Mouse (Mus musculus) testis, adult 2 months (tissue): ENCODE data around the gene Harbi1. TPM values are rescaled to one million over a fixed set of nuclear protein-coding genes. Genes with fewer than 3 reads are reported as not detected.

Experiments used
- H3K27ac ChIP-seq: fragments of 200-500 bp; 2 replicates; pipeline ENCODE4 v1.5.1; 2012; ENCODE audit warnings: low read depth, low read length; ENCODE audit not compliant: control insufficient read depth, insufficient read depth
- H3K27me3 ChIP-seq: fragments of 200-500 bp; 2 replicates; pipeline ENCODE4 v1.6.1; 2012; ENCODE audit warnings: mild to moderate bottlenecking, low read length, moderate library complexity; ENCODE audit not compliant: control insufficient read depth, insufficient read depth
- H3K36me3 ChIP-seq: fragments of 200-500 bp; 2 replicates; pipeline ENCODE4 v1.6.1; 2012; ENCODE audit warnings: mild to moderate bottlenecking, low read length; ENCODE audit not compliant: control insufficient read depth, insufficient read depth
- H3K4me1 ChIP-seq: fragments of 200-500 bp; 2 replicates; pipeline ENCODE4 v1.6.1; 2012; ENCODE audit warnings: low read length; ENCODE audit not compliant: control insufficient read depth, insufficient read depth
- H3K4me3 ChIP-seq: fragments of 200-500 bp; 2 replicates; pipeline ENCODE4 v1.5.1; 2012; ENCODE audit warnings: low read depth, mild to moderate bottlenecking, low read length, moderate library complexity, mixed read lengths; ENCODE audit not compliant: control insufficient read depth
- CTCF ChIP-seq: fragments of 200-500 bp; IDR thresholded peaks from 2 replicates; pipeline ENCODE4 v1.5.1; 2012; ENCODE audit warnings: low read depth, mild to moderate bottlenecking, inconsistent platforms, low read length, moderate library complexity; ENCODE audit not compliant: control insufficient read depth, insufficient read depth, insufficient replicate concordance
- POLR2A ChIP-seq: fragments of 200-500 bp; IDR thresholded peaks from 2 replicates; pipeline ENCODE4 v1.6.1; 2012; ENCODE audit warnings: low read depth, mild to moderate bottlenecking, inconsistent platforms, low read length, moderate library complexity; ENCODE audit not compliant: control insufficient read depth
- polyA plus RNA-seq: library from polyadenylated mRNA; depleted of rRNA; stranded (reverse); fragments of >200 nt; gene quantifications from 2 replicates; pipeline ENCODE4 v1.2.3, GENCODE M21; 2012

Harbi1 gene
- polyA plus RNA-seq, 1 experiment = 3.3 TPM

- no peaks in the 10 kb centered on the region for H3K4me1 ChIP-seq
- TF ChIP-seq POLR2A (no peak), CTCF (no peak)
- H3K27me3 ChIP-seq = no peaks in the 10 kb centered on the region
- H3K27ac ChIP-seq = no peak overlapping the region
- H3K4me3 ChIP-seq = no peak overlapping the region
- H3K36me3 ChIP-seq = peaks cover 4% of the 10 kb centered on the region
Observed at GRCm38 (mm10) chr2:91673587-91673986, 37.1 kb upstream of the Harbi1 start.

DNA sequence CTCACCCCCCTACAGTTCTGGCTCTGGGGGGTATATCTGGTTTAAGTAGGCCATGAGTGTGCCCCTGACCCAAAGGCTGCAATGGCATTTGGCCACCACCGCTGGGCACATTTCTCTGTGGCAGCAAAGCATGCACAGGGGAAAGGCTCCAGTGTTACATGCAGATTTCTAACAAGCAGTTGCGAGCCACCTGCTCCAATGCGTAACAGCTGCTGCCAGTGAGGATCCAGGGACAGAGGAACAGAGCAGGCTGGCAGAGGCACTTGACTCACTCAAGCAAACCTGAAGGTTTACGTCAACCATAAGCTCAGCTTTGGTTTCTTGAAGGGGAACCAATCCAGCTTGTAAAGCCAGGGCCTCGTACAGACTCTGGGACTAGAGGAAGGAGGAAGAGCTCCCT lies 35.8 kb upstream of the Harbi1 start:
- Histone ChIP-seq H3K4me1 (no peaks in the 10 kb centered on the region), H3K4me3 (no peak overlapping the region), H3K36me3 (peaks cover 6% of the 10 kb centered on the region), H3K27me3 (no peaks in the 10 kb centered on the region), H3K27ac (no peak overlapping the region)
- TF ChIP-seq CTCF (peak; percentile 9; the same call in 1 of the 2 replicates), POLR2A (no peak)

GRCm38 (mm10) chr2:91676420-91676819 lies 34.2 kb upstream of the Harbi1 start:
- no peak overlapping the region for H3K4me3 ChIP-seq
- H3K36me3 ChIP-seq = peaks cover 6% of the 10 kb centered on the region
- no peaks in the 10 kb centered on the region for H3K27me3 ChIP-seq
- TF ChIP-seq CTCF = no peak
- no peak for TF ChIP-seq POLR2A
- H3K27ac ChIP-seq = no peak overlapping the region
- no peaks in the 10 kb centered on the region; the same call in 1 of the 2 replicates for H3K4me1 ChIP-seq

DNA sequence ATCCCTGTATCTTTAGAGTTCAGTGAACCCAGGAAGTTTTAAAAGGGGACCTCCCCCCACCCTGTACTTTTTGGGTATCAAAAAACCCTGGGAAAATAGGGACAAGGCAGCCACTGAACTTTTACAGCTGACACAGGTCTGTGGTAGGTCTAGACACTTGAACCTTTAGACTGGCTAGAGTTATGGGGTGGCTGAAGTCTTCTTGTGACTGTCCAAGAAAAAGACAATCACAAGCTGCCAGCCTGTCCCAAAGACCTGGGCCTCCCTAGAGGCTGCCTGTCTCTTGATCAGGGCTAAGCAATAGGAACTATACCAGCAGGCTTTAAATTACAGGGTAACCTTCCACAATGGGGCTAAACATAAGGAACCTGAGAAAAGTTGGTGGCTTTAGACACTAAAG lies 33.7 kb upstream of the Harbi1 start:
- Histone ChIP-seq H3K4me3 (no peak overlapping the region), H3K4me1 (no peaks in the 10 kb centered on the region; the same call in 1 of the 2 replicates), H3K27me3 (no peaks in the 10 kb centered on the region), H3K27ac (no peak overlapping the region), H3K36me3 (peaks cover 7% of the 10 kb centered on the region)
- TF ChIP-seq CTCF (no peak), POLR2A (no peak)

- no peak overlapping the region for H3K4me3 ChIP-seq
- H3K36me3 ChIP-seq = peaks cover 5% of the 10 kb centered on the region
- no peaks in the 10 kb centered on the region; the same call in 1 of the 2 replicates for H3K4me1 ChIP-seq
- H3K27me3 ChIP-seq = no peaks in the 10 kb centered on the region
- TF ChIP-seq POLR2A (no peak), CTCF (peak; percentile 6; the same call in 1 of the 2 replicates)
- H3K27ac ChIP-seq = no peak overlapping the region
Observed at GRCm38 (mm10) chr2:91682850-91683249, 27.8 kb upstream of the Harbi1 start.

- Histone ChIP-seq H3K4me3 (no peak overlapping the region), H3K4me1 (no peaks in the 10 kb centered on the region; the same call in 1 of the 2 replicates), H3K27me3 (no peaks in the 10 kb centered on the region), H3K27ac (no peak overlapping the region), H3K36me3 (peaks cover 3% of the 10 kb centered on the region)
- TF ChIP-seq POLR2A = no peak
- TF ChIP-seq CTCF = no peak
Observed at GRCm38 (mm10) chr2:91683919-91684318, 26.7 kb upstream of the Harbi1 start.

GRCm38 (mm10) chr2:91689452-91689851 lies 21.2 kb upstream of the Harbi1 start:
- no peak overlapping the region for H3K4me3 ChIP-seq
- H3K4me1 ChIP-seq = no peaks in the 10 kb centered on the region
- no peaks in the 10 kb centered on the region; the same call in 1 of the 2 replicates for H3K36me3 ChIP-seq
- H3K27ac ChIP-seq = no peak overlapping the region
- no peaks in the 10 kb centered on the region for H3K27me3 ChIP-seq
- no peak for TF ChIP-seq POLR2A
- TF ChIP-seq CTCF = no peak
